Mouse (Mus musculus) spleen, adult 2 months (tissue): ENCODE results near the gene Mast2.

Source experiments
- CTCF ChIP-seq: fragments of 200-500 bp; IDR thresholded peaks from 2 replicates; pipeline ENCODE4 v1.5.1; 2011; ENCODE audit warnings: mild to moderate bottlenecking, inconsistent platforms; ENCODE audit not compliant: insufficient read depth, insufficient read length, insufficient replicate concordance; ENCODE audit errors: extremely low read depth
- POLR2A ChIP-seq: fragments of 200-500 bp; IDR thresholded peaks from 2 replicates; pipeline ENCODE4 v1.6.1; 2011; ENCODE audit warnings: low read depth, low read length, inconsistent platforms

DNA sequence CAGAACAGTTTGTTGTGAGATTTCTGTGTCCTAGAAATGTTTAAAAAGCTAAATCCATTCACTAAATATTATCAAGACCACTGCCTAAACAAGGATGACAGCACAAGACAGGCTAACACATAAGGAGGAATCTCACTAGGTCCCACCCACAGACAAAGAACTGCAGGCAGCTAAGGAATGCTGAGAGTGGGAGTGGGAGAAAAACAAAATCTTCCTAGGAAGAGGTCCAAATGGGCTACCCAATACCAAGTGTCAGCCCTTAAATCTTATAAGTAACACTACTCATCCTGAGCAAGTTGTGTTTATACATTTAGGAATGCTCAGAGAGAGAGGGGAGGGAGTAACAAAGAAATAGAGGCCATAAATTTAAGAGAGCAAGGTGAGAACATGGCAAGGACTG, 52.6 kb downstream of the Mast2 start:
- TF ChIP-seq CTCF, result no peak
- TF ChIP-seq POLR2A, result no peak
